Mouse (Mus musculus): Measurements from ENCODE around the gene Htr2c. TPM values are rescaled to one million over a fixed set of nuclear protein-coding genes. Genes with fewer than 3 reads are reported as not detected.
A peak's percentile ranks its signal among the peaks of the same experiment; 100 is the strongest.

The Htr2c gene
- polyA plus RNA-seq, 1 experiment from 2014 or later = 0.17 TPM

GRCm38 (mm10) chrX:147217382-147218013, 255.2 kb downstream of the Htr2c start:
- Histone ChIP-seq H3K27me3 (ENCODE audit: low read depth, poor library complexity, severe bottlenecking) (no peaks in the 10 kb centered on the region), H3K27ac (replicated peaks) (no peak overlapping the region), H3K9me3 (replicated peaks) (no peaks in the 10 kb centered on the region), H3K36me3 (no peaks in the 10 kb centered on the region), H3K4me3 (no peak overlapping the region), H3K4me1 (no peaks in the 10 kb centered on the region)
- 85% methylated on average over 3 of the region's 3 CpGs for WGBS
- DNase-seq (ENCODE audit: low spot score) = no peak

- no peaks in the 10 kb centered on the region for H3K4me1 ChIP-seq
- no peaks in the 10 kb centered on the region for H3K27me3 ChIP-seq (ENCODE audit: low read depth, poor library complexity, severe bottlenecking)
- H3K9me3 ChIP-seq (replicated peaks) = no peaks in the 10 kb centered on the region
- no peaks in the 10 kb centered on the region for H3K36me3 ChIP-seq
- DNase-seq (ENCODE audit: low spot score) = no peak
- 76% methylated on average over 2 of the region's 2 CpGs for WGBS
- H3K27ac ChIP-seq (replicated peaks) = no peak overlapping the region
- no peak overlapping the region for H3K4me3 ChIP-seq
Observed at GRCm38 (mm10) chrX:147238806-147239542, 276.7 kb downstream of the Htr2c start.

MicroRNA genes within 50 kb of the gene (microRNA counts, 519-probe panel; counts per million panel counts)
- not detected for microRNA mmu-miR-448
- not detected for microRNA mmu-miR-764-3p
- not detected for microRNA mmu-miR-764-5p

Small RNAs within 50 kb of the gene (microRNA-seq; reads per million reads assigned to microRNA genes)
- gene Gm22650 (not detected), gene Gm24627 (not detected), gene Mir1264 (2.4 reads per million), gene Mir1298 (37.7 reads per million, percentile 38 among the genes with 10 or more reads in this experiment), gene Mir1912 (not detected), gene Mir448 (6.0 reads per million, percentile 14 among the genes with 10 or more reads in this experiment), gene Mir764 (not detected)

Measured in midbrain, embryonic 10.5 days (tissue).